Mouse (Mus musculus): Measurements from ENCODE around the gene Rbfox3.

Rbfox3 gene

GRCm38 (mm10) chr11:118669820-118670219 is 241.6 kb downstream of the Rbfox3 start:
- DNase-seq (ENCODE audit: low spot score in 2 of 2): no peak

- DNase-seq (ENCODE audit: low spot score in 2 of 2): no peak
Measured at GRCm38 (mm10) chr11:118668351-118668750, 243.0 kb downstream of the Rbfox3 start.

GRCm38 (mm10) chr11:118667946-118668345 is 243.5 kb downstream of the Rbfox3 start:
- DNase-seq (ENCODE audit: low spot score in 2 of 2): no peak

GRCm38 (mm10) chr11:118666172-118666571 is 245.2 kb downstream of the Rbfox3 start:
- no peak for DNase-seq (ENCODE audit: low spot score in 2 of 2)

- DNase-seq (ENCODE audit: low spot score in 2 of 2): no peak
Measured at GRCm38 (mm10) chr11:118663305-118663704, 248.1 kb downstream of the Rbfox3 start.

- DNase-seq (ENCODE audit: low spot score in 2 of 2): no peak
Measured at GRCm38 (mm10) chr11:118659305-118659704, 252.1 kb downstream of the Rbfox3 start.

GRCm38 (mm10) chr11:118655833-118656232 is 255.6 kb downstream of the Rbfox3 start:
- no peak for DNase-seq (ENCODE audit: low spot score in 2 of 2)

- DNase-seq (ENCODE audit: low spot score in 2 of 2): no peak
Measured at GRCm38 (mm10) chr11:118653521-118654318, 257.7 kb downstream of the Rbfox3 start.

- DNase-seq (ENCODE audit: low spot score in 2 of 2): no peak
Measured at GRCm38 (mm10) chr11:118652401-118653240, 258.8 kb downstream of the Rbfox3 start.

GRCm38 (mm10) chr11:118648369-118648768 is 263.0 kb downstream of the Rbfox3 start:
- DNase-seq (ENCODE audit: low spot score in 2 of 2): no peak

- no peak for DNase-seq (ENCODE audit: low spot score in 2 of 2)
Measured at GRCm38 (mm10) chr11:118646864-118647263, 264.5 kb downstream of the Rbfox3 start.

GRCm38 (mm10) chr11:118645158-118645557 is 266.2 kb downstream of the Rbfox3 start:
- no peak for DNase-seq (ENCODE audit: low spot score in 2 of 2)

GRCm38 (mm10) chr11:118640706-118641105 is 270.7 kb downstream of the Rbfox3 start:
- no peak for DNase-seq (ENCODE audit: low spot score in 2 of 2)

- DNase-seq (ENCODE audit: low spot score in 2 of 2): no peak
Measured at GRCm38 (mm10) chr11:118637718-118638117, 273.7 kb downstream of the Rbfox3 start.

- DNase-seq (ENCODE audit: low spot score in 2 of 2): no peak
Measured at GRCm38 (mm10) chr11:118634647-118635046, 276.8 kb downstream of the Rbfox3 start.

- no peak for DNase-seq (ENCODE audit: low spot score in 2 of 2)
Measured at GRCm38 (mm10) chr11:118629718-118630117, 281.7 kb downstream of the Rbfox3 start.

- DNase-seq (ENCODE audit: low spot score in 2 of 2): no peak
Measured at GRCm38 (mm10) chr11:118627541-118627940, 283.9 kb downstream of the Rbfox3 start.

- no peak for DNase-seq (ENCODE audit: low spot score in 2 of 2)
Measured at GRCm38 (mm10) chr11:118620869-118621268, 290.5 kb downstream of the Rbfox3 start.

GRCm38 (mm10) chr11:118614126-118614525 is 297.3 kb downstream of the Rbfox3 start:
- DNase-seq (ENCODE audit: low spot score in 2 of 2): no peak

- DNase-seq (ENCODE audit: low spot score in 2 of 2): no peak
Measured at GRCm38 (mm10) chr11:118610128-118610527, 301.3 kb downstream of the Rbfox3 start.

GRCm38 (mm10) chr11:118609236-118610000 is 302.0 kb downstream of the Rbfox3 start:
- no peak for DNase-seq (ENCODE audit: low spot score in 2 of 2)

GRCm38 (mm10) chr11:118607927-118608326 is 303.5 kb downstream of the Rbfox3 start:
- DNase-seq (ENCODE audit: low spot score in 2 of 2): no peak

Measured in urinary bladder, postnatal 4 days (tissue).